Mouse (Mus musculus): ENCODE results near the gene Rps6kb2.

Gene Rps6kb2

GRCm38 (mm10) chr19:4154437-4155222 lies 8.5 kb downstream of the Rps6kb2 start:
- DNase-seq (ENCODE audit: low spot score), result no peak

GRCm38 (mm10) chr19:4153232-4153654 lies 9.9 kb downstream of the Rps6kb2 start, which contains the start of gene Ptprcap:
Gene Ptprcap (plus strand): TSS chr19:4153604.
- no peak for DNase-seq (ENCODE audit: low spot score)

DNA sequence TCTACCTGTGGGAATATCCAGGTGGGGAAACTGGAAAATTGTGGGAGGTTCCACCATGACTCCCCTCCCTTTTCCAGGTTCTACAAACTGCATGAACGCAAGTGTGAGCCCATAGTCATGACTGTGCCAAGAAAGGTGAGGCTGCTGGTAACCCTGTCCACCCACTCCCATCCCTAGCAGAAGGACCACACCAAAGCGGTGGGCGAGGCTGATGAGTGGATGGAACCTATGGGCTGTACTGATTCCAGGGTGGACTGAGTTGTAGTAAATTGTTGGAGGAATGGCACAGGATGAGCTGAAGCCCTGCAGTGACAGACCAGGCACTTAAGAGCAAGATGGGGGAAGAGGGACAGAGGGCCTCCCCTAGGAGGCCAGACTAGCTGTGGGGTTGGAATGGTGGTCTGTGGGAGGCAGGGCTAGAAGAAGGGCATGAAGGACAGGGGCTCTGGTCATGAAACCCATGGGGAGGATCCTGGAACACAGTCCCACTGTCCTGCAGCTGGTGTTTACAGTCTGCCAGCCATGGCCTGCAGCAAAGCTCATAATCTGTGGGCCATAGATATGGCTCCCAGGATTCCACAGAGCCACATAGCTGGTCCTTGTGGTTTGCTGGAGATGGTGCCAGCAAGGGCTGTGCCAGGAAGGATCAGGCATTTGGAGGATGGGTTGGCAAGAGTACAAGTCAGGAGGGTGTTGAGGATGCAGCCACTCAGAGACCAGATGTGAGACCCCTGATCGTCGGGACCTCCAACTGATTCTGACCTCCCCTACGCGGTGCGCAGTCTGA lies 10.5 kb downstream of the Rps6kb2 start:
- no peak for DNase-seq (ENCODE audit: low spot score)

GRCm38 (mm10) chr19:4151898-4152297 lies 11.3 kb downstream of the Rps6kb2 start:
- no peak for DNase-seq (ENCODE audit: low spot score)

GRCm38 (mm10) chr19:4151488-4151860 lies 11.7 kb downstream of the Rps6kb2 start:
- no peak for DNase-seq (ENCODE audit: low spot score)

DNA sequence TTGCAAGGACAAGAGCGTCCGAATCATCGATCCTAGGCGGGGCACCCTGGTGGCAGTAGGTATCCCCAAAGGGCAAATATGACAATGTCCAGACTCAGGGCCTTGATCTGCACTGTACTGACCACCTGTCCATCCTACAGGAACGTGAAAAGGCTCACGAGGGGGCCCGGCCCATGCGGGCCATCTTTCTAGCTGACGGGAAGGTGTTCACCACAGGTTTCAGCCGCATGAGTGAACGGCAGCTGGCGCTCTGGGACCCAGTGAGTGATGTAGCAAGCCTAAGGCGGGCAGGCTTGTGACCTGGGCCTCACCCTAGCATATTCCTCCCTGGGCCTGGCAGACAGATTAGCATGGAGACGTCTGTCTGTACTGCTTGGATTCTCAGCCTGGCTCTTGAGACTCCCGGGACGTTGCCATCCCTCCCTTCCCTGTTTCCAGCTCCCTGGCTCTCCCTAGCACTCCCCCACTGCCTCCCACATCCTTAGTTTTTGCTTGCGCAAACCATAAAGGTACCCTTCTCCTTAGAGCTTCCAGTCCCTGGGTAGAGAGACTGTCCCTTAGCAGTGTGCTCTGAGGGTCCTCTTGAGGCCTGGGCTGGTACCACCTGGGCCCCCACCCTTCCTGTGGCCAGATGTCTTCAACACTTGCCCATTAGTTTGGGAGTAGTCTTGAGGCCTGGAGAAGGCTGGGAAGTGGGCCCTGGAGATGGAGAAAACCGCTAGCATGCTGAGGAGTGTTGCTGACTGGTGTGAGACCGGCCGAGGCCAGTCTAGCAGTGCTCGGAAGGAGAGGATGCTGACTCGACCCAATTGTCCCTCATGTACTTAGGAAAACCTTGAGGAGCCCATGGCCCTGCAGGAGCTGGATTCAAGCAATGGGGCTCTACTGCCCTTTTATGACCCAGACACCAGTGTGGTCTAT lies 12.3 kb downstream of the Rps6kb2 start:
- no peak for DNase-seq (ENCODE audit: low spot score)

DNA sequence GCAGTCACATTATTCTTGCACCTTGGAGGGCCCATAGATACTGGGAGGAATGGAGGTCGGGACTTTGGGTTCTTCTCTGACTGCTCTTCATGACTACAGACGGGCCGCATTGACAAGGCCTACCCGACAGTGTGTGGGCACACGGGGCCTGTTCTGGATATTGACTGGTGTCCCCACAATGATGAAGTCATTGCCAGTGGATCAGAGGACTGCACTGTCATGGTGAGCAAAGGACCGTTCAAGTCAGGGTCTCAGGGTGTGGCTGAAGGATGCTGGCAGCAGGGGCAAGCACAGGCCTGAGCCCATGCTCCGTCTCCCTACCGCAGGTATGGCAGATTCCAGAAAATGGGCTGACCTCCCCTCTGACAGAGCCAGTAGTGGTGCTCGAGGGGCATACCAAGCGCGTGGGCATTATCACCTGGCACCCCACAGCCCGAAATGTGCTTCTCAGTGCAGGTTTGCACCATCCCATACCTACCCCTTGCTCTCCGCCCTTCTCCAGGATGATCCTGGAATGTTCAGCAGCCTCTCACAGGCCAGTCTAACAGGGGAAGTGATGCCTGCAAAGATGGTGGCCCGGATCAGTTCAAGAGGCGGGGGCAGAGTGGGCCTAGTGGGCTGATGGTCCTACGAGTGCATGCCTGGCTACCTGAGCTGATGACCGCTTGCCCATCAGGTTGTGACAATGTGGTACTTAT lies 13.2 kb downstream of the Rps6kb2 start:
- DNase-seq (ENCODE audit: low spot score), result no peak

GRCm38 (mm10) chr19:4149283-4149682 lies 13.9 kb downstream of the Rps6kb2 start:
- no peak for DNase-seq (ENCODE audit: low spot score)

GRCm38 (mm10) chr19:4148819-4149218 lies 14.3 kb downstream of the Rps6kb2 start:
- no peak for DNase-seq (ENCODE audit: low spot score)

DNA sequence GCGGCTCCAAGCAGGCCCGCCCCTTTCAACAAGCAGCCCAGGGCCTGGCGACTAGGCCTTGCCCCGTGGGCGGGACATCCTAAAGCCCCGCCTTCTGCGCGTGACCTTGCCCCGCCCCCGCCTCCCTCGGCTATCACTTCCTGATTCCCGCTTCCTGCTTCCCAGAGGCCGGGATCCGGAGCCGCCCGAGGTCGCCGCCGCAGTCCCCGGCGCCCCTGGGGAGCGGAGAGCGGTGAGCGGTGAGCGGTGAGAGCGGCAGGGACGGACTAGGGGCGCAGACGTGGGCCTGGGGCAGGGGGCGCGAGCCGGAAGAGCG lies 14.7 kb downstream of the Rps6kb2 start, which contains the start of gene Coro1b:
Gene Coro1b, plus strand, starts transcription at position 129 of the 316 bp plus-strand sequence.
- DNase-seq (ENCODE audit: low spot score), result peak; percentile 93

DNA sequence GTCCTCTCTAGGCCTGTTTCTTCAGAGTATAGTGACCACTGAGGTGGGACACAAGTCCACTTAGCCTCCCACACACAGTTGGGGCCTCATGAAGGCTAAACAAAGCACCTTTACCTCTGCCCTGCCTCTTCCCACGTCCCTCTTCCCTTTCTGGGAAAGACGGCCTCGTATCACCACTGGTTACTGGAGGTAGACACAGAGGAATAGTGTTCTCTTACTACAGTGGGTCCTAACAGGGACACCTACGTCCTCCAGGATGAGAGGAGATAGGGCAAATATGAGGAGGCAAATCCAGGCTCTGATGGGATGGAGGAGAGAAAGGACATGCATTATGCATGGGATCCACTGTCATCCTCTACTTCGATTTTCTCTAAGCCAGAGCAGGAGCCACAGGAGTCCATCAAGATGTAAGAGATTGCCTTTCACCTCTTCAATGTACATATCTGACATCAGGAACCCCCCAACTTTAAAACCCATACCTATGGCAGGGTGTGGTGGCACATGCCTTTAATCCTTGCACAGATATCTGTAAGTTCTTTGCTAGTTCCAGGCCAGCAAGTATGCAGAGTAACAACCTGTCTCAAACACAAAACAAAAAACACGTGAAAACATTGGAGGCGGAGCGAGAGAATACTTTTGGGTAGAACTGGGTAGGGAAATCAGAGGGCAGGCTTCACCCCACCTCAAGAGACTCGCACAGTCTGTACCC lies 15.2 kb downstream of the Rps6kb2 start:
- DNase-seq (ENCODE audit: low spot score), result no peak

GRCm38 (mm10) chr19:4147022-4147405 lies 16.1 kb downstream of the Rps6kb2 start:
- DNase-seq (ENCODE audit: low spot score), result no peak

DNA sequence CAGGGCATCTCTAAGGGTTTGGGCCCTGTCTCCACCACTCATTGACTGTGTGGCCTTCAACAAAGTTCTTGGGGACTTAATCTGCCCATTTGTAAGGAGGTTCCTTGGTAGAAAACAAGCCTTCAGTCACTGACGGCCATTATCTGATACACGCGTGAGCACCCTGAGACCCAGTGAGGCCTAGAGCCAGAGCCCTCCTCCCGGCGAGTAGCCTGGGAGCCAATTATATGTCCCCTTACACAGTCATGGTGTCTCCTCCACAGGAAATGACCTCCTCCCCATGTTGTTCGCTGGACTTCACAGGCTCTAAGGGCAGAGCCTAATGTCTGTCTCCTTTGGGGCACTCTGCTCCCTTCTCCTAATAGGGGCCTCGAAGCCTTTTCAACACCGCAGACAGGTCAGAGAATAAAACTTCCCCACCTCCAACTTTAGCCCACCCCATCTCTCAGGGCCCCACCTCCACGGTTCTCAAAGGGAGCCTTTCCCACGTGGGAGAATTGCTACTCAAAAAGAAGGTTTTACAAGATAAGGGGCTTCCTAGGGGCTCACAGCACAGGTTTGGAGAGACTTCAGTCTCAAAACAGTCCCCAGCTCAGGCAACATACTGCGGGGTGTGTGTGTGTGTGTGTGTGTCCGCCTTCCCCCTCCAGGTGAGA lies 16.7 kb downstream of the Rps6kb2 start:
- no peak for DNase-seq (ENCODE audit: low spot score)

DNA sequence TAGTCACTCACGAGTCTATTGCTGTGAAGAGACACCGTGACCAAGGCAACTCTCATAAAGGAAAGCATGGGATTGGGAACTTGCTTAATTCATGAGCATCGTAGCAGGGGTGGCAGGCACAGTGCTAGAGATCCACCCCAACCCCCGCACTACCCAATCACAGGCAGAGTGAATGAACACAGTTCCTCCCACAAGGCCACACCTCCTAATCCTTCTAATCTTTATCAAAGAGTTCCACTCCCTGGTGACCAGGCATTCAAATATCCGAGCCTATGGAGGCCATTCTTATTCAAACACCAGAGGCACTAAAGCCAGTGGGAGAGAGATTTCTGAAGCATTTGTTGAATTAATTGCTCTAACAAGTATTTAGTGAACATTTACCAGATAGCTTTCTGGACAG lies 17.2 kb downstream of the Rps6kb2 start:
- DNase-seq (ENCODE audit: low spot score), result no peak

GRCm38 (mm10) chr19:4144550-4145498 lies 18.3 kb downstream of the Rps6kb2 start:
- DNase-seq (ENCODE audit: low spot score), result no peak

- DNase-seq (ENCODE audit: low spot score), result no peak
Observed at GRCm38 (mm10) chr19:4143759-4144268, 19.3 kb downstream of the Rps6kb2 start, which contains the start of gene Cabp4. Gene Cabp4 (minus strand): TSS chr19:4144033.

DNA sequence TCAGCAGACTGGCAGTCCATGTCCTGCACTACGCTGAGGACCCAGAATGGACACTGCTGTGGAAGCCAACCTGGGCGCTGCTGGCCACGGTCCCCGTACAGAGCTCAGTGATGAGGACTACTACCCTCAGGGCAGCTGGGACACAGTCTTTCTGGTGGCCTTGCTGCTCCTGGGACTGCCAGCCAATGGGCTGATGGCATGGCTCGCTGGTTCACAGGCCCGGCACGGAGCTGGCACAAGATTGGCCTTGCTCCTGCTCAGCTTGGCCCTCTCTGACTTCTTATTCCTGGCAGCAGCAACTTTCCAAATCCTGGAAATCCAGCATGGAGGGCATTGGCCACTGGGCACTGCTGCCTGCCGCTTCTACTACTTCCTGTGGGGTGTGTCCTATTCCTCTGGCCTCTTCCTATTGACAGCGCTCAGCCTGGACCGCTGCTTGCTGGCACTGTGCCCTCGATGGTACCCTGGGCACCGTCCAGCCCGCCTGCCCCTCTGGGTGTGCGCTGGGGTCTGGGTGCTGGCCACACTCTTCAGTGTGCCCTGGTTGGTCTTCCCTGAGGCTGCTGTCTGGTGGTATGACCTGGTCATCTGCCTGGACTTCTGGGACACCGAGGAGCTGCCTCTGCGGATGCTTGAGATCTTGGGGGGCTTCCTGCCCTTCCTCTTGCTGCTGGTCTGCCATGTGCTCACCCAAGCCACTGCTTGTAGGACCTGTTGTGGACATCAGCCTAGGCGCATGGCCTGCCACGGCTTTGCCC lies 20.6 kb downstream of the Rps6kb2 start:
- no peak for DNase-seq (ENCODE audit: low spot score)

DNA sequence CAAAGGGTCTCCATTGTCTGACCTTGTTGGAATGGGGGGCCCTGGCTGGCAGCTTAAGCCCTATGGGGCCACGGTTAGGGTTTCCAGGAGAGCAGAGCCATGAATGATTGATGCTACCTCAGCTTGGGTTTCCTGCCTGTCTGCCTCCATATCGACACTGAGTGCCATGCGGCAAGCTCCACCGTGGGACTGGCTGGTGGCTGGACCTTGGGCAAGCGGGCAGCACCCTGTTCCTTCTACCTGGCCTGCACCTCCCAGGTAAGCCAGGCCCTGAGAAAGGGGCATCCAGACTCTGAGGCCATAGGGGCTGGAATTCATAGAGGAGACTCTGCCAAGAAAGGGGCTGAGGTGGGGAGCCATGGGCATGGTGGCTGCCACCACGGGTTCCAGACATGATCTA lies 23.0 kb downstream of the Rps6kb2 start:
- DNase-seq (ENCODE audit: low spot score), result no peak

Measured in ovary, postnatal 10 days (tissue).